Mouse (Mus musculus): ENCODE measurements around the gene Telo2. TPM values are rescaled to one million over a fixed set of nuclear protein-coding genes. Genes with fewer than 3 reads are reported as not detected.

Telo2 gene
- total and polyA plus RNA-seq, 2 experiments from 2014 or later, result 34.9 to 56.3 TPM

GRCm38 (mm10) chr17:25063261-25063660, 52.5 kb downstream of the Telo2 start:
- WGBS, result 71% methylated on average over 4 of the region's 4 CpGs
- H3K36me3 ChIP-seq (ENCODE audit: insufficient read depth, low read length), result peaks cover 38% of the 10 kb centered on the region
- H3K4me2 ChIP-seq (ENCODE audit: low read depth, low read length, poor library complexity, severe bottlenecking), result no peak overlapping the region
- no peak overlapping the region for H3K4me3 ChIP-seq (ENCODE audit: low read depth, low read length)
- no peaks in the 10 kb centered on the region for H3K9me3 ChIP-seq (ENCODE audit: low read length)
- TF ChIP-seq CTCF (IDR thresholded peaks at IDR 0.05), result no peak
- no peaks in the 10 kb centered on the region for H3K27me3 ChIP-seq (ENCODE audit: insufficient read depth, low read length)
- no peak overlapping the region for H3K27ac ChIP-seq (ENCODE audit: low read depth, low read length)
- no peaks in the 10 kb centered on the region for H3K4me1 ChIP-seq (ENCODE audit: insufficient read depth, low read length)
- H3K9ac ChIP-seq (replicated peaks; ENCODE audit: low read length, poor library complexity, severe bottlenecking), result no peak overlapping the region
- no peak for ATAC-seq (ENCODE audit: low FRiP score)
- no peak for DNase-seq (ENCODE audit: low spot score)

GRCm38 (mm10) chr17:25057041-25057440, 58.7 kb downstream of the Telo2 start:
- no peaks in the 10 kb centered on the region for H3K4me1 ChIP-seq (ENCODE audit: insufficient read depth, low read length)
- DNase-seq (ENCODE audit: low spot score) (no peak), ATAC-seq (ENCODE audit: low FRiP score) (no peak)
- no peak overlapping the region for H3K9ac ChIP-seq (replicated peaks; ENCODE audit: low read length, poor library complexity, severe bottlenecking)
- no peak overlapping the region for H3K27ac ChIP-seq (ENCODE audit: low read depth, low read length)
- H3K27me3 ChIP-seq (ENCODE audit: insufficient read depth, low read length), result no peaks in the 10 kb centered on the region
- WGBS, result 92% methylated on average over 6 of the region's 6 CpGs
- H3K4me2 ChIP-seq (ENCODE audit: low read depth, low read length, poor library complexity, severe bottlenecking), result no peak overlapping the region
- H3K36me3 ChIP-seq (ENCODE audit: insufficient read depth, low read length), result peaks cover 52% of the 10 kb centered on the region
- 0 out of 2 replicates have a peak, but pooled peaks have one; percentile 10 for TF ChIP-seq CTCF (IDR thresholded peaks at IDR 0.05)
- no peaks in the 10 kb centered on the region for H3K9me3 ChIP-seq (ENCODE audit: low read length)
- no peak overlapping the region for H3K4me3 ChIP-seq (ENCODE audit: low read depth, low read length)

- ATAC-seq (ENCODE audit: low FRiP score) (no peak), DNase-seq (ENCODE audit: low spot score) (no peak)
- Histone ChIP-seq H3K9ac (replicated peaks; ENCODE audit: low read length, poor library complexity, severe bottlenecking) (no peak overlapping the region), H3K27me3 (ENCODE audit: insufficient read depth, low read length) (no peaks in the 10 kb centered on the region), H3K36me3 (ENCODE audit: insufficient read depth, low read length) (peaks cover 52% of the 10 kb centered on the region), H3K27ac (ENCODE audit: low read depth, low read length) (no peak overlapping the region), H3K4me2 (ENCODE audit: low read depth, low read length, poor library complexity, severe bottlenecking) (no peak overlapping the region), H3K4me1 (ENCODE audit: insufficient read depth, low read length) (no peaks in the 10 kb centered on the region), H3K9me3 (ENCODE audit: low read length) (no peaks in the 10 kb centered on the region), H3K4me3 (ENCODE audit: low read depth, low read length) (no peak overlapping the region)
- no peak for TF ChIP-seq CTCF (IDR thresholded peaks at IDR 0.05)
- WGBS, result 88% methylated on average over 9 of the region's 9 CpGs
Measured at GRCm38 (mm10) chr17:25053274-25053673, 62.5 kb downstream of the Telo2 start.

Other genes with a start within 250 kb of the Telo2 start
- gene Igfals, start 250.0 kb downstream of the Telo2 start, total RNA-seq (2014; rRNA removed), result 0.28 TPM in 1 of 2 replicates, not detected in the other
- 0.31 TPM in 1 of 2 replicates, not detected in the other for gene Igfals, start 250.0 kb downstream of the Telo2 start, polyA plus RNA-seq (2015; fragmentation: Nextera tagmentation; extraction: Ambion mirVana)
- gene Nubp2, start 229.6 kb downstream of the Telo2 start, total RNA-seq (2014; rRNA removed), result 39.6 and 60.2 TPM in 2 replicates
- 55.8 and 63.9 TPM in 2 replicates for gene Nubp2, start 229.6 kb downstream of the Telo2 start, polyA plus RNA-seq (2015; fragmentation: Nextera tagmentation; extraction: Ambion mirVana)
- 87.5 and 105 TPM in 2 replicates for gene Spsb3, start 229.3 kb downstream of the Telo2 start, total RNA-seq (2014; rRNA removed)
- 100 and 110 TPM in 2 replicates for gene Spsb3, start 229.3 kb downstream of the Telo2 start, polyA plus RNA-seq (2015; fragmentation: Nextera tagmentation; extraction: Ambion mirVana)
- gene Eme2, start 220.9 kb downstream of the Telo2 start, total RNA-seq (2014; rRNA removed), result 29.7 and 31.7 TPM in 2 replicates
- gene Eme2, start 220.9 kb downstream of the Telo2 start, polyA plus RNA-seq (2015; fragmentation: Nextera tagmentation; extraction: Ambion mirVana), result 20.2 and 22.5 TPM in 2 replicates
- 43.8 and 46.1 TPM in 2 replicates for gene Mrps34, start 220.9 kb downstream of the Telo2 start, total RNA-seq (2014; rRNA removed)
- 128 and 131 TPM in 2 replicates for gene Mrps34, start 220.9 kb downstream of the Telo2 start, polyA plus RNA-seq (2015; fragmentation: Nextera tagmentation; extraction: Ambion mirVana)
- gene Nme3, start 219.5 kb downstream of the Telo2 start, total RNA-seq (2014; rRNA removed), result 54.4 and 65.3 TPM in 2 replicates
- gene Nme3, start 219.5 kb downstream of the Telo2 start, polyA plus RNA-seq (2015; fragmentation: Nextera tagmentation; extraction: Ambion mirVana), result 98.3 and 105 TPM in 2 replicates
- gene Mapk8ip3, start 179.0 kb downstream of the Telo2 start, total RNA-seq (2014; rRNA removed), result 153 and 168 TPM in 2 replicates
- 70.5 and 72.5 TPM in 2 replicates for gene Mapk8ip3, start 179.0 kb downstream of the Telo2 start, polyA plus RNA-seq (2015; fragmentation: Nextera tagmentation; extraction: Ambion mirVana)
- 60.7 and 61.0 TPM in 2 replicates for gene Jpt2, start 155.3 kb downstream of the Telo2 start, total RNA-seq (2014; rRNA removed)
- 64.5 and 66.7 TPM in 2 replicates for gene Jpt2, start 155.3 kb downstream of the Telo2 start, polyA plus RNA-seq (2015; fragmentation: Nextera tagmentation; extraction: Ambion mirVana)
- 17.4 and 22.3 TPM in 2 replicates for gene Cramp1l, start 100.2 kb downstream of the Telo2 start, total RNA-seq (2014; rRNA removed)
- gene Cramp1l, start 100.2 kb downstream of the Telo2 start, polyA plus RNA-seq (2015; fragmentation: Nextera tagmentation; extraction: Ambion mirVana), result 2.7 and 3.2 TPM in 2 replicates
- 22.7 and 39.8 TPM in 2 replicates for gene Ift140, start 99.9 kb downstream of the Telo2 start, total RNA-seq (2014; rRNA removed)
- 13.5 and 14.4 TPM in 2 replicates for gene Ift140, start 99.9 kb downstream of the Telo2 start, polyA plus RNA-seq (2015; fragmentation: Nextera tagmentation; extraction: Ambion mirVana)
- 11.1 and 11.2 TPM in 2 replicates for gene Tmem204, start 32.4 kb downstream of the Telo2 start, total RNA-seq (2014; rRNA removed)
- 8.2 and 8.3 TPM in 2 replicates for gene Tmem204, start 32.4 kb downstream of the Telo2 start, polyA plus RNA-seq (2015; fragmentation: Nextera tagmentation; extraction: Ambion mirVana)
- 0.42 TPM in 1 of 2 replicates, not detected in the other for gene Ptx4, start 4.8 kb upstream of the Telo2 start, total RNA-seq (2014; rRNA removed)
- 0.20 and 0.59 TPM in 2 replicates for gene Ptx4, start 4.8 kb upstream of the Telo2 start, polyA plus RNA-seq (2015; fragmentation: Nextera tagmentation; extraction: Ambion mirVana)
- 37.9 and 39.5 TPM in 2 replicates for gene Clcn7, start 17.4 kb upstream of the Telo2 start, total RNA-seq (2014; rRNA removed)
- gene Clcn7, start 17.4 kb upstream of the Telo2 start, polyA plus RNA-seq (2015; fragmentation: Nextera tagmentation; extraction: Ambion mirVana), result 25.5 and 26.7 TPM in 2 replicates
- gene Ccdc154, start 46.5 kb upstream of the Telo2 start, total RNA-seq (2014; rRNA removed), result not detected in 2 replicates
- gene Ccdc154, start 46.5 kb upstream of the Telo2 start, polyA plus RNA-seq (2015; fragmentation: Nextera tagmentation; extraction: Ambion mirVana), result not detected in 2 replicates
- 0.57 TPM in 1 of 2 replicates, not detected in the other for gene Gm38655, start 59.5 kb upstream of the Telo2 start, total RNA-seq (2014; rRNA removed)
- not detected in 2 replicates for gene Gm38655, start 59.5 kb upstream of the Telo2 start, polyA plus RNA-seq (2015; fragmentation: Nextera tagmentation; extraction: Ambion mirVana)
- 16.8 and 17.9 TPM in 2 replicates for gene BC003965, start 68.6 kb upstream of the Telo2 start, total RNA-seq (2014; rRNA removed)
- 30.2 and 30.3 TPM in 2 replicates for gene BC003965, start 68.6 kb upstream of the Telo2 start, polyA plus RNA-seq (2015; fragmentation: Nextera tagmentation; extraction: Ambion mirVana)
- gene Unkl, start 72.4 kb upstream of the Telo2 start, total RNA-seq (2014; rRNA removed), result 34.1 and 34.7 TPM in 2 replicates
- 17.3 and 19.5 TPM in 2 replicates for gene Unkl, start 72.4 kb upstream of the Telo2 start, polyA plus RNA-seq (2015; fragmentation: Nextera tagmentation; extraction: Ambion mirVana)
- gene Gnptg, start 124.2 kb upstream of the Telo2 start, total RNA-seq (2014; rRNA removed), result 97.2 and 104 TPM in 2 replicates
- gene Gnptg, start 124.2 kb upstream of the Telo2 start, polyA plus RNA-seq (2015; fragmentation: Nextera tagmentation; extraction: Ambion mirVana), result 127 and 134 TPM in 2 replicates
- 39.6 and 40.1 TPM in 2 replicates for gene Tsr3, start 124.2 kb upstream of the Telo2 start, total RNA-seq (2014; rRNA removed)
- 74.2 and 76.2 TPM in 2 replicates for gene Tsr3, start 124.2 kb upstream of the Telo2 start, polyA plus RNA-seq (2015; fragmentation: Nextera tagmentation; extraction: Ambion mirVana)
- 94.2 and 98.4 TPM in 2 replicates for gene Baiap3, start 140.4 kb upstream of the Telo2 start, total RNA-seq (2014; rRNA removed)
- 48.4 and 49.9 TPM in 2 replicates for gene Baiap3, start 140.4 kb upstream of the Telo2 start, polyA plus RNA-seq (2015; fragmentation: Nextera tagmentation; extraction: Ambion mirVana)
- gene Ube2i, start 158.7 kb upstream of the Telo2 start, total RNA-seq (2014; rRNA removed), result 444 and 524 TPM in 2 replicates
- 401 and 432 TPM in 2 replicates for gene Ube2i, start 158.7 kb upstream of the Telo2 start, polyA plus RNA-seq (2015; fragmentation: Nextera tagmentation; extraction: Ambion mirVana)
- not detected in 2 replicates for gene Prss34, start 182.4 kb upstream of the Telo2 start, total RNA-seq (2014; rRNA removed)
- not detected in 2 replicates for gene Prss34, start 182.4 kb upstream of the Telo2 start, polyA plus RNA-seq (2015; fragmentation: Nextera tagmentation; extraction: Ambion mirVana)
- gene Prss28, start 192.7 kb upstream of the Telo2 start, total RNA-seq (2014; rRNA removed), result not detected in 2 replicates
- gene Prss28, start 192.7 kb upstream of the Telo2 start, polyA plus RNA-seq (2015; fragmentation: Nextera tagmentation; extraction: Ambion mirVana), result not detected in 2 replicates
- not detected in 2 replicates for gene Prss29, start 202.7 kb upstream of the Telo2 start, total RNA-seq (2014; rRNA removed)
- not detected in 2 replicates for gene Prss29, start 202.7 kb upstream of the Telo2 start, polyA plus RNA-seq (2015; fragmentation: Nextera tagmentation; extraction: Ambion mirVana)
- not detected in 2 replicates for gene Tpsab1, start 229.6 kb upstream of the Telo2 start, total RNA-seq (2014; rRNA removed)
- gene Tpsab1, start 229.6 kb upstream of the Telo2 start, polyA plus RNA-seq (2015; fragmentation: Nextera tagmentation; extraction: Ambion mirVana), result not detected in 2 replicates